Mouse (Mus musculus) MN1 (cell line): ENCODE data around the gene Vasn.

Experiments
- DNase-seq: peaks from one replicate; pipeline ENCODE4 v3.0.0-alpha.2; 2016; ENCODE audit warnings: low spot score

Gene Vasn

DNA sequence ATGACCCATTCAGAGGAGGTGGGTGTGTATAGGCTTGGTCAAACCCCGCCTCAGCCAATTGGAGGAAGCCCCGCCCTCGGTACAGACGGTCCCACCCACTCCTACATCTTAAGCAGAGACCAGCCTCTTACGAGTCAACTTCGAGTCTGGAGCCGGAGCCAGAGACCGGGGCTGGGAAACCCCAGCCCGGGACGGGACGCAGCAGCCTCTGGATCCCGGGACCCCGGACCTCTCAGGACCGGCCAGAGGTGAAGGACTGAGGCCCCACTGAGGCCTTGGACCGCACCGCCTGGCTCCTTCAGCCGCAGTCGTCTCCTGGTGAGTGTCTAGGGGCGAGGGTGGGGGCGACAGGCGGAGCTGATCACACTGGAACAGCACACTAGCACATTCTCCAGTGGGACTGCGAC lies at the start of gene Vasn, which contains the start of gene Dnaja3:
Vasn (plus strand) TSS at position 111 of the 407 bp plus-strand sequence.
Dnaja3 (plus strand) TSS at position 159 of the 407 bp plus-strand sequence.
- peak; percentile 91 for DNase-seq

DNA sequence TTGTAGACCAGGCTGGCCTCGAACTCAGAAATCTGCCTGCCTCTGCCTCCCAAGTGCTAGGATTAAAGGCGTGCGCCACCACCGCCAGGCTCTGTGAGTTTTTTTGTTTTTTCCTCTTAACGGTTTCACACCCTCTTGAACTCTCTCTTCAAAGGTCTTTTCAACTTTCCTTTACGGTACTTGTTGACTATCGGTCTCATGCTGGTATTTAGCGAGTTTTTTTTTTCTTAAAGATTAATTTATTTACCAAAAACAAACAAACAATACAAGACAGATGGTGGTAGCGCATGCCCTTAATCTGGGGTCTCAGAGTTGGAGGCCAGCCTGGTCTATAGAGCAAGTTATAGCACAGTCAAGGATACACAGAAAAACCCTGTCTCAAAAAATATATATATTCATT lies 49.5 kb upstream of the Vasn start:
- DNase-seq: no peak

DNA sequence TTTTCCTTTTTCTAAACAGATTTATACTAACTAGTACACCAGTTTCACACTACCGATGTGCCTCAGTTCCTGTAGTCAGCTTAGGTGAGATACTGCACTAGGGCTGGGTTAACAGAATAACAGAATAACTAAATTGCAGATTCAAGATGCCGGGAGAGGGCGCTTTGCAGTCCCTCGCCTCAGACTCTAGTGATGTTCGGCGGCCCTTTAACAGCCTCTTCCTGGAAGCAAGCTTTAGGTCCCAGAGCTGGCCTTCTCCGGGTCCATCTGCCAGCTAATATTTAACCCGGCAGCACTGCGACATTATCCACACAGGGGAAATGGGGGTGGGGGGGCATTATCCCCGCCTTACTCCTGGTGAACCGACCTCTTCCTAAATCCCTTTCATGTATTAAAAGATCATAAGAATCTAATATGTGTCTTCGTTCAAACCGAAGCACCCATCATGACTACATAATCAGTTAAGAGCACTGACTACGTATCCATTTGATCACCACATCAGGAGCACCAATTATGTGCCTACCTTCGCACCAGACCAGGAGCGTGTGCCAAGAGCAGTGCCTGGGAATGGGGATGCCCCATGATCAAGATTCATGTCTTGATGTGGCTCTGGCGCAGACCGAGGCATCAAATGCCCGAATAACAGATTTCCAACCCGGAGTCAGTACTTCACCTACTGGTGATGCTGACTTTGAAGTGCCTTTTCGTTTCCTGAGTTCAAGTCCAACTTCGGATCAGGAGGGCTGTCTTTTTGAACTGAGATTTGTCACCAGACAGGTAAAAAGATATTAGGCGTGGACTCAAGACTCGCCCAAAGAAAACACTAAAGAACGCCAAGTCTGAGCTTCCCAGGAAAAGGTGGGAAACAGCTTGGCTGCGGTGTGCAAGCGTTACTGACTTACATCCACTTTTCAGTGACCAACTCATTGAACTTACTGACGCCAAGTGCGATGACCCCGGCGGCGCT lies 46.5 kb upstream of the Vasn start:
- DNase-seq: peak; percentile 69

DNA sequence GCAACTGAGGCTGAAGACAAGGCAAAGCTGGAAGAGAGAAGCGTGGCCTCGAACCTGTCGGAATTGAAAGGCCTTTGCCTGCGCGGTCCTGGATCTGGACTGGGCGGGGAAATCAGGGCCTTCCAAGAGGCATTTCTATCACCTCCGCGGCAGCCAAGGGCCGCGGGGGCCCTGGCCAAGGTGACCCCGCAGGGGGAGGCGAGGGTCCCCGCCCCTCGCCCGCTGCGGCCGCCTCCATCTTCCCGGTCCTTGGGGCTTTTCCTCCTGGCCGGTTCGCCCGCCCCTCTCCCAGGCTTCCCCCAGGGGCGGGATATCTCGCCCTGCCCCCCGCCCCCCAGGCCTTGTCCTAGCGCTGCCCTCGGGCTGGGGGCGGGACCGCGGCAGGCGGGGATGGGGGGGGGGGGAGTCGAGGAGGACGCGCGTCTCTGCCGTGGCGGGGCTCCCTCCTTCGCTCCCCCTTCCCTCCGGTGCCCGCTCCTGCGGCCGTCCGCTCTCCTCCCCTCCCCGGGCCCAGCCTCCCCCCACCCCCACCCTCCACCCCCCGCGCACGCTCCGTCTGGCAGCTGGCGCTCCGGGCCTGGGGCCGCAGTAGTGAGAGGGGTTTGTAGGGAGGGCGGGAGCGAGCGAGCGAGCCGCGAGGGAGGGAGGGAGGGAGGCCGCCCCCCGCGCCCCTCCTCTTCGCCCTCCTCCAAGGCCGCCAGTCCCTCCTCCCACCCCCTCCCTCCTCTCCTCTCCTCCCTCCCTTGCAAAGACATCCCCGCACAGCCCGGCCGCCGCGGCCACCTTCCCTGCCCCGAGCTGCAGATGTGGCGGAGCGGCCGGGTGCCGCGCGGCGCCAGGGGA lies 45.5 kb upstream of the Vasn start, which contains the start of gene Glis2:
Glis2 (plus strand) TSS at position 743 of the 843 bp plus-strand sequence.
- peak; percentile 86 for DNase-seq

DNA sequence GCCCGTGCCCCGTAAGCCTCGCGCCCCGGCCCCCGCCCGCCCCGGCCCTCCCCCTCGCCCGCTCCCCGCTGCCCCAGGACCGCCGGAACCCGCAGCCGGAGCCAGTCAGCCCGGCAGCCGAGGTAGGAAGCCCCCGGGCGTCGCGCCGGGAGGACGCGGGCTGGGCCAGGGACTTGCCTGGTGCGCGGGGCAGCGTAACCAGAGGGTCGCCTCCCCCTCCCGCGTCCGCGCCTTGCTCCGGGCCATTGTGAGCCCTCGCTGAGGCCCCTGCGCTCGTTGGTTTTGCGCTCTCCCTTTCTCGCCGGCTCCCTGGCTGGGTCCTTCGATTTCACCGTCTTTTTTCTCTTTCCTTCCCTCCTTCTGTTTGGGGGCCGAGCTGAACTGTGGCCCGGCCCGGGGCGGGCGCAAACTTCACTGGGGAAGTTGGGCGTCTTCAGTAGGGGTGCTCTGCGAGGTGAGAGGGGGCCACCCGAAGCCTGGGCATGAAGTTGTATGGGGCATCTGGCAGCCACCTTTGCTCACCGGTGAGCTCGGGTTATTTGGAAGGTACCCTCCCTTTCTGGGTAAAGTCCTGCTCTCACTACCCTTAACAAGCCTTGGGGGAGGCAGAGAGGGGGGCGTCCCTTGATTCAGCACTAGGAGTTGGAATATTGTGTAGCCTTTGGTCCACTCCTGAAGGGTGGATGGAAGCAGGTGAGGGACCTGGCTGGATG lies 44.8 kb upstream of the Vasn start:
- DNase-seq: peak; percentile 63

DNA sequence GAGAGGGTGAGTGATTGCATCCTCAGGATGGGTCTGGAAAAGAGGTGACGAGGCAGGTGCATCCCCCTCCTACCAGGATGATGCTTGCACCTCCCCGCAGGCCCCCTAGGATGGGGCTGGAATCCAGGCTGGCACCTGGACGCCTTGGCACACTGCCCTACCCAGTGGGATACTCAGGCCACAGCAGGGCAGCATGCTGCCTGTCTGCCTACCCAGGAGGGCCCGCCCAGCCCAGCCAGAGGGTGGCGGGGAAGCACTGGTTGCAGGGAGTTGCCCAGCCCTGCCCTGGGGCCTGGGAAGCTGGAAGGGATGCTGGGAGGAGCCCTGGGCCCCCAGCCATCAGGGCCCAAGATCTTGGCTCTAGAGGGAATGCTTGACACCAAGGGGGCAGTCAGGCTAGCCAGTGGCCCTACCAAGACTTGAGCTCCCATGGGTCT lies 44.2 kb upstream of the Vasn start:
- DNase-seq: peak; percentile 81

DNA sequence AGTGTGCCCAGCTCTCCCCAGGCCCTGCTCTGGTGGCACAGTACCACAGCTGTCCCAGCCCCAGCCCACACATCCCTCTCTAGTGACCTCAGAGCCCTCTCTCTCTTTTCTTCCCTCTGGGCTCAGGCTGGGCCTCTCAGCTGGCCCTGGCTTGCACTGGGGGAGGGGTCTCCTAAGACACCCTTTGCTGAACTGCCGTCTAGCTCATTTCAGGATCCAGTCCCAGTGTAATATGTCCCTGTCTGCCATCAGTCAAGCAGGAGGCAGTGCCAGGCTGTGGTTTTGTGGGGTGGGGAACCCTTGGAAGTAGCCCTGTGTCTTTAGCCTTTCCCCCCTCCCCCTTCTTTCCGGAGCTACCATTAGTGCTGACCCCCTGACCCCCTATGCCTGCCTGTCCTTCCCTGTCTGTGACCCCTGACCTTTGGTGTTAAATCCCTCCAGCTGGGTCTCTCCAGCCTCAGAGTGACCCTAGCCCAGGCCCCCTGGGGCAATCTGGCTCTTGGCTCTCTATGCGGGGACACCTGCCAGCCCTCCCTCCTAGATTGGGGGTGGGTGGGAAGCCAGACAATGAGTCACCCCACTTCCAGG lies 43.5 kb upstream of the Vasn start:
- DNase-seq: peak; percentile 47

DNA sequence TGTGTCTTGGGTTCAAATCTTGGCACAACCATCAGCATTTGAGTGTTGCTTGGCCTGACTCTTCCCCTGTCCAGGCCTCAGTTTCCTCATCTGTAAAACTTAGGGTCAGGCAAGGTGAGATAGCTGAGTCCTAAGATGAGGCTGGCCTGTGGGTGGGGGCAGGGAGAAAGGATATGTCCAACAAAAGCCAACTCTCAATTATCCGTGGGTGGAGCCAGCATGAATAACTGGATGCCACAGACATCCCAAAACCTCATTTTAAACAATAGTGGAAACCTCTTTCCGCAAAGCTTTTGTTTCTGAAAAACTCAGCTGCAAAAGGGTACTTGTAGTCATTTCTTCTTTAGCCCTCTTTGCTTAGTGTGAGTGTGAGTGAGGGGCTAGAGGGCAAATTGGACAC lies 42.9 kb upstream of the Vasn start:
- DNase-seq: no peak

DNA sequence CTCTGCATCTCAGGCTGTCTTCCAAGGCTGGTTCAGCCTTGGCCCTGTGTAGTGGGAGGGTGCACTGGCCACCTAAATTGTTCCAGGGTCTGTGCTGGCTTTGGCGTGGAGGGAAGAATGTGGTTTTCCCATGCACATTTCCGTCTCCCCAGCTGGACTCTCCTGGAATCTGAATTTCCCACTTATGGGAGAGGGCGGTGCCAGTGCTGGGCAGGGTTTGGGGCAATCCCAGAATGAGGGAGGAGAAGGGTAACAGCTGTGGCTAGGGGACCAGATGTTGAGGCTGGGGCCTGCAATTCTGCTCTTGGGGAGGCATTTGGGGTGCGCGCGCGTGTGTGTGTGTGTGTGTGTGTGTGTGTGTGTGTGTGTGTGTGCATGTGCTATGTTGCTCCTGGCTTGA lies 42.4 kb upstream of the Vasn start:
- DNase-seq: no peak

DNA sequence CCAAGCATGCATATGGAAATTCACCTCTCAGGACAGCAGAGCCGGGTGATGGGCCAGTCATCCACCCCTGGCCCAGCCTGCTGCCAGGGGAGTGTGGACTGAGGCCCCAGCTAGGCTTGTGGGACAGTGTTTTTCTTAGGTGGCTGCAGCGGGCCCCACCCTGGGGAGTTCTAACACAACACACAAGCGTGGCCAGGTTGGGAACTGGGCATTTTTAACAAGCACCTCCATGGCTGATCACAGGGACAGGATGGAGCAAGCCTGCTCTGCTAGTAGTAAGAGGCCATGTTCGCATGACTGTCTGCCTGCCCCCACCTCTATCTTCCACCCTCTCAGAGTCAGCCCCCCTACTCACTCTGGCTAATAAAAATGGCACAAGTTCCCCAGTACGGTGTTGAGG lies 41.7 kb upstream of the Vasn start:
- no peak for DNase-seq

DNA sequence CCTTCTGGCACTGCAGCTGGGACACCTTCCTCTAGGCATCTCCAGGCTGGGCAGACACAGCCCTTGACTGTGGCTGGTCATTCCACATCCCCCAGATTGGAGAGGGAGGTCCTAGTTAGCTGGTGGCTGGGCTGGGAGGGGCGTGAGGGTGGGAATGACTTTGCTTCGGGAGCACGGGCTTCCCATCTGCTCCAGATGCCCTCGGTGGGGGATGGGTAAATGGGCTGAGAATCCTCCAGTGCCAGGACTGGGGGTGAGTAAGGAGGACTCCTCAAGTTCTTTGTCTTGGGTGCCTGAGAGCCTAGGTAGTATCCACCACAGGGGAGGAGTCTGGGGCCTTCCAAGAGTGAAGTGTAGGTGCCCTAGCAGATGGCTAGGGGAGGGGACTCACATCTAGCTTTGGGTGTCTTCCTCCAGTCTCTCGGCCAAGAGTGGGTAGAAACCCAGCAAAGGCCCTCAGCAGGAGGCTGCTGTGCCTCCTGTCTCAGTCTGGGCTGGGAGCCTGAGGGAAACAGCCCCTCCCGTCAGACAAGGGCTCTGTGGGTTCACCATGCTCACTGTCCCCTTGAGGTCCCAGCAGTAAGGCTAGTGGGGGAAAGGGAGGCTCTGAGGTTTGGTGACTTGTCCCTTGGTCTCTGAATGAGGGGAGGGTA lies 40.7 kb upstream of the Vasn start:
- DNase-seq: no peak

DNA sequence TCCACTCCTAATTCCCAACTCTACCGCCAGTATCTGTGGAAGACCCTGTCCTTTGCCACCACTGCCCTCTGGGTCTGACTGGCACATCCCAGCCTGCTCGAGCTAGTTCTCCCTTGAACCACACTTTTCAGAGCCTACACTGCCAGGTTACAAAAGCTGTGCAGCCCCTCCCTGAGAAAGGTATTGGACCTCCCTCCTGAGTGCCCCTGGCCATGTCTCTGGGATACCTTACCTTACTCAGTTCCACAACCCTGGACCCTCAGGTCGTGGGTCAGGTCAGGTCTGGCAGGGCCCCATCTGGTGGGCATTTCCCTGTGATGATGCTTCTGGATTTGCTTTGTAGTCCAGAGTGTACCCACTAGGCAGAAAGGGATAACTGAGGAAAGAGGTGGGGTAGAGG lies 40.1 kb upstream of the Vasn start:
- no peak for DNase-seq

DNA sequence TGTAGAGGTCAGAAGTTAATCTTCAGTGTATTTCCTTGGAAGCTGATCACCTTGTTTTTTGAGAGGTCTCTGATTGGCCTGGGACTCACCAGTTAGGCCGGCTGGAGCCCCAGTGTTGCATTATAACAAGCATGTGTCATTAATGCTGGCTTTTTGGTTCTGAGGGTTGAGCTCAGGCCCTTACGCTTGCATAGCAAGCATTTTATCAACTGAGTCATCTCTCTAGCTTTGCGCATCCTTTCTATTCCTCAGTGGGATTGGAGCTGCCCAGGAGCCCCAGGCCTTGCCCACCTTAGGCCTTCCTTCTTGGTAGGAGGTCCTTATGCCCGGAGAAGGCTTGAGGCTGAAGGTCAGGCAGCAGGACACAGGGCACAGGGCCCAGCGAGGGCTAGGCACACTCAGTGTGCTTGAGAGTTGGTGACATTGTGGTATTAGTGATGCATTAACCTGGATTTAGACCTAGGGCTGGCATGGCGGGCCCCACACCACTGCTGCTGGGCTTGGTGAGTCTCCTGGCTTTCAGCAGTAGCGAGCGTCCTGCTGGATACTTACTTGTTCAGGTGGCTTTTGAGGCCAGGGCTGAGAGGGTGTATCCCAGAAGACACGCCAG lies 38.9 kb upstream of the Vasn start:
- no peak for DNase-seq

DNA sequence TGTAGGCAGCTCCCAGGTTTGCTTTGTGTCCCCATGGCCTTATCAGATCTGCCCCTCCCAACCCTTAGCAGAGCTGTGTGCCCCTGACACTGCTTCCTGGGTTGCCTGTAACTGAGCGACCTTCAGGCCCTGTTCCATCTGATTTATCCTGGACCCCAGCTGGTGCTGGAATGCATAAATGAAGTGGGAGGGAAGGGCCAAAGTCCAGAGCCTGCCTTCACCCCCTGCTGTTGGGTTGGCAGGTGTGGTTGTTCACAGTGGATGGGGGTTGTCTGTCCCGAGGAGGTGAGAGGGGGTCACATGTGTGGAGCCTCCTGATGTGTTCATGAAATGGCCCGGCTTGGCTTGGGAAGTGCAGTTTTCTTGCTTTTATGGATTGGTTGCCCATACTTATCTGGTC lies 37.6 kb upstream of the Vasn start:
- no peak for DNase-seq

DNA sequence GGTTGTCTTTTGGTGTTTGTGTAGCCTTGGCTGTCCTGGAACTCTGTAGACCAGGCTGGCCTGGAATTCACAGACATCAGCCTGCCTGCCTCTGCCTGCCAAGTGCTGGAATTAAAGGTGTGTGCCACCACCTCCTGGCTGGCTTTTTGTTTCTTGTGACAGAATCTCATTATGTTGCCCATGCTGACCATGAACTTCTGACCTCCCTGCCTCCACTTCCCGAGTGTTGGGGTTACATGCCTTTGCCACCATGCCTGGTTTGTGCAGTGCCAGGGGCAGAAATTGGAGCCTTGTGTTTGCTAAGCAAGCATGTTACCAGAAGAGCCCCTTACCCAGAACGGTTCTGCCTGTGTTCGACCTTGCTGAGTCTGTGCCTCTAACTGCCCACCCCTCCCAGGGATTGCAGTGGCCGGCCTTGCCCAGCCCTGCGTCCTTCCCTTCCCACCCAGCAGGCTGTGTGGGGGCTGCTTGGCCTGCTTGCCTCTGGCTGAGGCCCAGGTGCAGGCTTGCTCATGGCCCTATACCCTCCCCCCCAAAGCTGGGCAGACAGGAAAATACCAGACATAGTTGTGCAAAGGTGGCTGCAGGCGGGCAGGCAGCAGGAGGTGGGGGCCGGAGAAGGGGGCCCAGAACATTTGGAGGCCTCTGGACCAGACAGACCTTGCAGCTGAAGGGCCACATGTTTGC lies 36.8 kb upstream of the Vasn start:
- no peak for DNase-seq

DNA sequence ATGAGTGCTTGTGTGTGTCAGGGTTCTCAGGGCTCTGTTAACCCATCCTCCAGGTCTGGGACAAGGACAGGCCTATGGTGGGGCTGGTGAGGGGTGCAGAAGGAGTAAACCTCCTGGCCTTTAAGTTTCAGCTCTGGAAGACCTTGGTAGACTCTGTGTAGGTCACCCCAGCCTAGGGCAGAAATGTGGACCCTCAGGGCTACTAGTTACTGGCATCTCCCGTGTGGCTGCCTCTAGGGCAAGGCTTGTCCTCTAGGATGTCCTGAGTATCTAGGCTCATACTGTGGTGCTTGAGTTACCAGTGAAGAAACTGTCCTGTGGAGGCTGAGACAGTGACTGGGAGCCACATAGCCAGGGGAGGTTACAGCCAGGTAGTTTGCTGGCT lies 36.3 kb upstream of the Vasn start:
- DNase-seq: no peak

DNA sequence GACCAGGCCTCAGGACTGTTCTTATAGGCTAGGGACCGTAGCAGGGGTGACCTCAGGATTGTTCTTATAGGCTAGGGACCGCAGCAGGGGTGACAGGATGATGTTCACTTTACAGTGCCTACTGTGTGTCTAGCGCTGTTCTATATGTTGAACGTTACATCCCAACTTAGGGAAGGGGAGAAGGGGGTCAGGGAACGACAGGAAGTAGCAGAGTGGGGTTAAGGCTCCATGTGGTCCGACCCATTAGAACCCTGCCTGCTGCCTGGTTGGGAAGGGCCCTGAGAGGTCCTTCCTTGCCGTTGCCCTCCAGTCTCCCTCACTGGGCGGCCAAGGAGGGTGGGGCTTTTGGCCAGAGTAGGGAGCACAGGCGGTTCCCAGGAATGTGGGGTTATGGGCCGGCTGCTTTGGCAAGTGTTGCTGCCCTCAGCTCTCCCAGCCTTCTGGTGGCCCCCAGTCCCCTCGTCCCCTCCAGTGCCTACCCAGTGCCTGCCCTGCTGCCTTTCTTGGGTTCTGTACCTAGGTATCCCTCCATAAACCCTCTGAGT lies 35.4 kb upstream of the Vasn start:
- no peak for DNase-seq

DNA sequence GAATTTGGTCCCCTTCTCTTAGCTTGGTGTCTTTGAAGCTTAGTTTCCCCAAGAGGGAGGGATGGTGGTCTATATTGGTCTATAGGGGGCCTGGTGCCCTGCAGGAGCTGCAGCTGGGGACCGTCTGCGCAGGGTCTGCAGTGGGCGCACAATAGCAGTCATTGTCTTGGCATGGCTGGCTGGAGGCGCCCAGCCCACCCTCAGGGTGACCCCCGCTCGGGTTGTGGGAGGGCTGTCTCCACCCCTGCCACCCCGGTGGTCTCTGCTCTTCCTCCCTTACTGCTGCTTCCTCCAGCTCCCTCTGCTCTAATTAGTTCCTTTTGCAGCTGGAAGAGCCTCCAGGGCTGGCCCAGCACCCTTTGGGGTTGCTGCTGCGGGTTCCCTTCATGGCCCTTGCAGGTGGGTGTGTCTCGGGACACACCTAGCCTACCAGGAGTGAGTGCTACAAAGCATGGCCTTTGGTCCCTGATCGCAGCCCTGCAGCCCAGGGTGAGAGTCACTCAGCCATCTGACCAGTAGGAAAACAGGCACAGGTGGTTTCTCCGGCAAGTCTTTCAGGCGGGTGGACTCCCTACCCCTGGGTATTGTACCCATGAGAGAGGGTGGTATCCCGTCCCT lies 34.1 kb upstream of the Vasn start:
- DNase-seq: no peak

DNA sequence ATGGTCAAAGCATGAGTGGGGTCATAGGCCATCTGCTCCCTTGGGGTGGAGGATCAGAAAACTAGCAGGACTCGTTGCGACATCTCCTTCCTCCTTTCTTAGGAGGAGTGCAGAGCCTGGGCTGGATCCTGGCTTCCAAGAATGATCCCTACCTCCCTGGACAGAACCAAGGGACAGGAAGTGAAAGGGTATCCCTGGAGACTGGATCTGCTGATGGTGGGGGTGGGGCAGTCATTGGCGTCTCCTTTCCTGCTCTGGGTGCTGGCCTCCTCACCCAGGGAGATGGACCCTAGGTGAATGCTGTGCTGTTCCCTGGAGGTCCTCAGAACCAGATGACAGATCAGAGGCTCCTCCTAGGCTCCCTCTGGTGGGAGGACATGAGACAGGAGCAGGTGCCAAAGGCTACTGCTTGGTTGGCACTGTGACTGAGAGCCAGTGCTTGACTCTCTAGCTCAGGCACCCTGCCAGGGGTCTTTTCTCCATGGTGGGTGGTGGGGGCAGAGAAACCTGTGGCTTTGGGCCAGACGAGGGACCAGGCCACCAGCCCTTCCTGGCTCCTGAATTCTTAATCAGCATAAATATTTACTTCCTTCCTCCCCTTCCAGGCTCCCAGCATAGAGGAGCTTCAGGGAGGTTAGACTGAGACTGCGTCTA lies 33.2 kb upstream of the Vasn start:
- DNase-seq: peak; percentile 70
